Mouse (Mus musculus) liver, embryonic 14.5 days (tissue): ENCODE measurements at regions not wholly inside any gene's neighbourhood (a gene's known extent, or its start where the extent isn't known, plus 50 kb on each side); places are given as distances from the start of the nearest gene placed in this dataset.

ENCODE experiments used
- CTCF ChIP-seq: IDR thresholded peaks from 2 replicates; pipeline ENCODE4 v1.5.1; 2016; ENCODE audit warnings: antibody characterized with exemption, low read depth, control low read depth
- EP300 ChIP-seq: IDR thresholded peaks from 2 replicates; pipeline ENCODE4 v1.6.1; 2016; ENCODE audit warnings: antibody characterized with exemption, low read depth

DNA sequence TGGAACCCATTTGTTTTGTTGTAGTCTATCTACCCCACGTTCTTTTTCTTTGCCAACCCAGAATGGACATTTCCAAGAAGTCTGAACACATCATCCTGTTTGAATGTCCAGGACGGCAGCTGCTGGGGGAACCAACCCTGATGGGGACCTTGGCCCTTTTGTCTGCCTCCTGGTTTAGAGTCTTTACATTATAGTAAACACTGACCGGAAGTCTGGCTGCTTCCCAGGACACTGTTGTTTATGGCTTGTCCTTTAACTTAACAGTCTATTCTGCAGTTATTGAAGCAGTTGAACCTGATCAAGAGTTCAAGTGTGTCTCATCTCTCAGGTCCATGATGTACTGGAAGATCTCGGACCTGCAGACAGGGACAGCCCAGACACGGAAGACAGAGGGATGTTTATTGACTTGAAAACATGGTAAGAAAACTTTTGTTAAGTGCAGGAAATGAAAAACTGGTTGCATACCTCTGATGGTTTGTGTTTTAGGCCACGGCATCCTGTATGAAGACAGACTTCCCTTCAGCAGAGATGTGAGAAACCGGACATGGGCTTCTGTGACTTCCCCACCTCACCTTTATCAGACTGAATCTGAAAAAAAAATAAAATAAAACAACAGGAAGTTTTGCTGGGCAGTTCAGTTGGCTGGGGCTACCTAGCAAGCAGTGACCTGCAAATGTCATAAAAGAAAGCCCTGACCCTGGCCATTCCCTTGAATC, 69.7 kb upstream of the Itga1 start:
- TF ChIP-seq CTCF (no peak), EP300 (no peak)
